Mouse (Mus musculus) intestine, embryonic 14.5 days (tissue): ENCODE measurements around the gene Fbrsl1. TPM values are rescaled to one million over a fixed set of nuclear protein-coding genes. Genes with fewer than 3 reads are reported as not detected.

ENCODE experiments used
- ATAC-seq: fragments of 200-750 bp; cut with Nextera tagmentation; replicated peaks from 2 replicates; pipeline ENCODE4 v1.8.0; 2017; ENCODE audit warnings: low read depth, moderate number of reproducible peaks, moderate TSS enrichment, moderate library complexity; ENCODE audit not compliant: low FRiP score, low TSS enrichment
- DNase-seq: peaks from one replicate; pipeline ENCODE4 v3.0.0-alpha.2; 2018; ENCODE audit warnings: low spot score
- H3K27ac ChIP-seq: fragments of 300-500 bp; sonication (generic); 2 replicates; pipeline ENCODE4 v1.5.1; 2014; ENCODE audit warnings: low read depth, mild to moderate bottlenecking, control low read depth
- H3K27me3 ChIP-seq: fragments of 300-500 bp; sonication (generic); replicated peaks from 2 replicates; pipeline ENCODE4 v1.6.1; 2014; ENCODE audit warnings: low read length, control low read depth; ENCODE audit not compliant: control insufficient read depth, insufficient read depth
- H3K36me3 ChIP-seq: fragments of 300-500 bp; sonication (generic); 2 replicates; pipeline ENCODE4 v1.6.1; 2014; ENCODE audit warnings: low read length, control low read depth; ENCODE audit not compliant: control insufficient read depth, insufficient read depth
- H3K4me1 ChIP-seq: fragments of 300-500 bp; sonication (generic); replicated peaks from 2 replicates; pipeline ENCODE4 v1.6.1; 2014; ENCODE audit warnings: low read length, control low read depth, mixed read lengths; ENCODE audit not compliant: control insufficient read depth, insufficient read depth
- H3K4me2 ChIP-seq: fragments of 300-500 bp; sonication (generic); 2 replicates; pipeline ENCODE4 v1.6.1; 2014; ENCODE audit warnings: low read length
- H3K4me3 ChIP-seq: fragments of 300-500 bp; sonication (generic); 2 replicates; pipeline ENCODE4 v1.5.1; 2014; ENCODE audit warnings: low read depth, low read length, control low read depth, mixed read lengths
- H3K9ac ChIP-seq: fragments of 300-500 bp; sonication (generic); 2 replicates; pipeline ENCODE4 v1.6.1; 2014; ENCODE audit warnings: mild to moderate bottlenecking, low read length
- H3K9me3 ChIP-seq: fragments of 300-500 bp; sonication (generic); 2 replicates; pipeline ENCODE4 v1.6.1; 2016; ENCODE audit warnings: low read length, control low read depth; ENCODE audit not compliant: control insufficient read depth
- WGBS: fragments of 180-500 bp; shearing (Covaris S2); extraction: QIAGEN DNeasy Blood & Tissue Kit; methylation state at CpG from one replicate; pipeline ENCODE4 v1.1.7; 2014; 5-methylcytosine and 5-hydroxymethylcytosine counted together
- polyA plus RNA-seq: library from polyadenylated mRNA; unstranded; fragments of >200 nt; fragmentation: Nextera tagmentation; extraction: Ambion mirVana; gene quantifications from 2 replicates; pipeline ENCODE4 v1.2.1, GENCODE M21; 2014

The Fbrsl1 gene
- polyA plus RNA-seq, 1 experiment from 2014 or later: 13.3 TPM

- Histone ChIP-seq H3K9ac (no peak overlapping the region), H3K27ac (no peak overlapping the region), H3K4me1 (no peaks in the 10 kb centered on the region), H3K27me3 (no peaks in the 10 kb centered on the region), H3K4me2 (no peak overlapping the region), H3K4me3 (no peak overlapping the region), H3K9me3 (no peaks in the 10 kb centered on the region), H3K36me3 (no peaks in the 10 kb centered on the region)
- no peak for DNase-seq
- WGBS: 81% methylated on average over 4 of the region's 4 CpGs
- no peak for ATAC-seq
Observed at GRCm38 (mm10) chr5:110468296-110468695, 20.0 kb upstream of the Fbrsl1 start.

GRCm38 (mm10) chr5:110467725-110468124 lies 19.4 kb upstream of the Fbrsl1 start:
- no peak overlapping the region for H3K9ac ChIP-seq
- H3K4me2 ChIP-seq: no peak overlapping the region
- 73% methylated on average over 6 of the region's 6 CpGs for WGBS
- no peaks in the 10 kb centered on the region for H3K4me1 ChIP-seq
- ATAC-seq: no peak
- no peaks in the 10 kb centered on the region for H3K36me3 ChIP-seq
- H3K4me3 ChIP-seq: no peak overlapping the region
- no peaks in the 10 kb centered on the region for H3K9me3 ChIP-seq
- no peak overlapping the region for H3K27ac ChIP-seq
- H3K27me3 ChIP-seq: no peaks in the 10 kb centered on the region
- DNase-seq: no peak

DNA sequence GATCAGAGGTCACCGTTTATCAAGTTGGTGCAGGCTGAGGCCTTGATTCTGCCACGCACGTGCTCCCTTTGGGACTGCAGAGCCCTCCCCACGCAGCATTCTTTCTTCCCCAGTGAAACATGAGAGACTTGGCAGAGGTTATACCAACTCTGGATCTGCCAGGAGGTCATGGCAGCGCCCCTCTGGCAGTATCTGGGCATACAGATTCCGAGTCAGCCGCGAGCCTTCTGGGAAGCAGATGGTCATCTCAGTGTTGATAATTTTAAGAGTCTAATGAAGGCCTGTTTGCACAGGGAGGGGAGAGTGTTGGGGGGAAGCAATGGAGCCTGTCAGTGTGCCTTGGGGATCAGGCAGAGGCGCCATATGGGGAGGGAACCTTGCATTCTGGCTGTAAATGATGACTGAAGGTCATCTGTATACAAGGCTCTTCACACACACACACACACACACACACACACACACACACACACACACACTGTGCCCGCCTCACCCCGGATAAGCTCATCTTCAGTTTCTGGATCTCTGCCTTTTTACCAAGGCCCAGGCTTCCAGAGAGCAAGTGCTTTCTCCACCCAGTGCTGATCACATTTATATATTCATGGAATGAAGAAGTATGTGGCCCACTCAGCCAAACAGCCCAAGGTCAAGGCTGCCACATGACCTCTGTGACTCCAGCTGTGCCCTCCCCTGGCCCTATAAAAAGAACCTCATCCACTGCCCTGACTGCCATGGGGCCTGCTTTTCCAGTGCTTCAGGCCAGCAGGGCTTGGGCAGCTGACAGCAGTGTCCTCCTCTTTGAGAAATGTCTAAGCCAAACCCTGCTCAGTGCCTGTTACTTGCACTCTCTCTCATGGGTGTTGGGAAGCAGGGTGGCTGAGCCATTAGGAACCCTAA lies 18.5 kb upstream of the Fbrsl1 start:
- WGBS: 59% methylated on average over 11 of the region's 11 CpGs
- ATAC-seq (no peak), DNase-seq (no peak)
- H3K4me1 ChIP-seq: no peaks in the 10 kb centered on the region
- no peak overlapping the region for H3K4me2 ChIP-seq
- H3K9ac ChIP-seq: no peak overlapping the region
- no peaks in the 10 kb centered on the region for H3K36me3 ChIP-seq
- no peak overlapping the region for H3K4me3 ChIP-seq
- no peaks in the 10 kb centered on the region for H3K9me3 ChIP-seq
- H3K27me3 ChIP-seq: no peaks in the 10 kb centered on the region
- H3K27ac ChIP-seq: no peak overlapping the region

DNA sequence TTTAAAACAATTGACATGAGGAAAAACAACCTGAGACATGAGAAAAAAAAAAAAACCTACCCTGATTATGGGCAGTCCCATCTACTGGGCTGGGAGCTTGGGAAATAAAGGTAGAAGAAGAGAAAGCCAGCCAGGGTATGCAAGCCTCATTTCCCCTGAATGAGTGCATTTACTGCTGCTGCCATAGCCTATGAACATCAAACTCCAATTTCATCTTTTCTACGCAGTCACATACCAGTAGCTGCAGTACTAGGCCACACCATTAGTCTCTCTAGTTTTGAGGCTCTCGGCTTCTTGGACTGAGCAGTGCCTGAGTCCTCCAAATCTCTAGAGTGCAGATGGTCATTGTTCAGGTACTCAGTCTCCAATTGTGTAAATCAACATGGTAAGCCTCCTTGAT lies 14.3 kb upstream of the Fbrsl1 start:
- Histone ChIP-seq H3K9ac (no peak overlapping the region), H3K27me3 (no peaks in the 10 kb centered on the region), H3K36me3 (no peaks in the 10 kb centered on the region), H3K27ac (no peak overlapping the region), H3K4me2 (no peak overlapping the region), H3K4me1 (no peaks in the 10 kb centered on the region), H3K4me3 (no peak overlapping the region), H3K9me3 (no peaks in the 10 kb centered on the region)
- ATAC-seq (no peak), DNase-seq (no peak)
- WGBS: 85% methylated on average over 2 of the region's 2 CpGs

- Histone ChIP-seq H3K4me2 (no peak overlapping the region), H3K9ac (no peak overlapping the region), H3K36me3 (no peaks in the 10 kb centered on the region), H3K27ac (no peak overlapping the region), H3K4me1 (no peaks in the 10 kb centered on the region), H3K9me3 (no peaks in the 10 kb centered on the region), H3K27me3 (no peaks in the 10 kb centered on the region), H3K4me3 (no peak overlapping the region)
- no peak for ATAC-seq
- 64% methylated on average over 3 of the region's 3 CpGs for WGBS
- no peak for DNase-seq
Observed at GRCm38 (mm10) chr5:110458936-110459335, 10.6 kb upstream of the Fbrsl1 start.

GRCm38 (mm10) chr5:110455272-110455671 lies 7.0 kb upstream of the Fbrsl1 start:
- no peak for DNase-seq
- Histone ChIP-seq H3K4me1 (no peaks in the 10 kb centered on the region), H3K4me3 (no peak overlapping the region), H3K4me2 (no peak overlapping the region), H3K9me3 (no peaks in the 10 kb centered on the region), H3K36me3 (no peaks in the 10 kb centered on the region), H3K27ac (no peak overlapping the region), H3K9ac (no peak overlapping the region), H3K27me3 (no peaks in the 10 kb centered on the region)
- ATAC-seq: no peak

GRCm38 (mm10) chr5:110449294-110449693 lies 991 bp upstream of the Fbrsl1 start:
- WGBS: 52% methylated on average over 6 of the region's 6 CpGs
- H3K27ac ChIP-seq: no peak overlapping the region
- H3K9ac ChIP-seq: no peak overlapping the region

GRCm38 (mm10) chr5:110447720-110448435 lies 425 bp downstream of the Fbrsl1 start:
- ATAC-seq: peak; percentile 10
- Histone ChIP-seq H3K4me3 (peak overlapping the region; percentile 80), H3K36me3 (0 out of 2 replicates have a peak, but pooled peaks cover 3% of the 10 kb centered on the region), H3K27me3 (no peaks in the 10 kb centered on the region), H3K27ac (peak overlapping the region; percentile 62; the same call in 1 of the 2 replicates), H3K9me3 (no peaks in the 10 kb centered on the region), H3K4me1 (peaks cover 9% of the 10 kb centered on the region), H3K4me2 (peak overlapping the region; percentile 93), H3K9ac (peak overlapping the region; percentile 82)
- WGBS: under 1% methylated on average over 94 of the region's 98 CpGs
- DNase-seq: peak; percentile 68

More at GRCm38 (mm10) chr5:110449294-110449693, 991 bp upstream of the Fbrsl1 start:
- no peak for DNase-seq
- H3K4me1 ChIP-seq: peaks cover 9% of the 10 kb centered on the region
- peak overlapping the region; percentile 93 for H3K4me2 ChIP-seq
- no peak for ATAC-seq
- peak overlapping the region; percentile 80 for H3K4me3 ChIP-seq
- no peaks in the 10 kb centered on the region for H3K27me3 ChIP-seq
- no peaks in the 10 kb centered on the region for H3K9me3 ChIP-seq
- 0 out of 2 replicates have a peak, but pooled peaks cover 3% of the 10 kb centered on the region for H3K36me3 ChIP-seq
